Mouse (Mus musculus): Measurements from ENCODE around the gene Adam15. TPM values are rescaled to one million over a fixed set of nuclear protein-coding genes. Genes with fewer than 3 reads are reported as not detected.

Adam15 gene
- polyA plus RNA-seq, 1 experiment from 2014 or later, result 24.1 TPM

DNA sequence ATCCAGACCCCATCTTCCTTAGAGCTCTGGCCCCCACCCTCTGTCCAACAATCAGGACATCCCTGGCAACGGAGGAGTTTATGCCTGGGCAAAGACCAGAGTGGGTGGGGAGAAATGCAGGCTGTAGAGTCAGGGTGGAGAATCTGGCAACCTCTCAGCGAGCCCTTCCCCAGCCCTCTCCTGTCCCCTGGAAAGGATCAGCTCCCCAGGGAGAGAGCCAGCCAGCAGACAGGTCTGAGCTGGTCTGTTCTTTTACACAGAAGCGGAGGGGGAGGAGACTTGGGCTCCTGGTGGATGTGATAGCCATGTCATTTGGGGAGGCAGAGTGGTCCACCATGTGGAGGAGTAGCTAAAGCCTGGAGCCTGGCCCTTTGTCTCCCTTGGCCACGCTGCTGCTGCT lies 21.2 kb downstream of the Adam15 start:
- WGBS, result 13% methylated on average over 4 of the region's 4 CpGs
- no peaks in the 10 kb centered on the region; the same call in 1 of the 2 replicates for H3K27me3 ChIP-seq
- ATAC-seq, result no peak
- peak overlapping the region; percentile 34; the same call in 1 of the 2 replicates for H3K9ac ChIP-seq
- no peaks in the 10 kb centered on the region for H3K9me3 ChIP-seq (replicated peaks)
- peaks cover 7% of the 10 kb centered on the region for H3K36me3 ChIP-seq (ENCODE audit: poor library complexity, severe bottlenecking)
- H3K4me3 ChIP-seq, result no peak overlapping the region
- peaks cover 40% of the 10 kb centered on the region for H3K4me1 ChIP-seq
- H3K27ac ChIP-seq, result no peak overlapping the region
- H3K4me2 ChIP-seq, result no peak overlapping the region

GRCm38 (mm10) chr3:89327371-89327870 lies 22.4 kb downstream of the Adam15 start:
- no peak overlapping the region for H3K4me2 ChIP-seq
- H3K36me3 ChIP-seq (ENCODE audit: poor library complexity, severe bottlenecking), result no peaks in the 10 kb centered on the region
- no peak for ATAC-seq
- H3K4me1 ChIP-seq, result peaks cover 35% of the 10 kb centered on the region
- H3K27me3 ChIP-seq, result peaks cover 4% of the 10 kb centered on the region; the same call in 1 of the 2 replicates
- no peak overlapping the region for H3K9ac ChIP-seq
- 71% methylated on average over 9 of the region's 9 CpGs for WGBS
- H3K9me3 ChIP-seq (replicated peaks), result no peaks in the 10 kb centered on the region
- no peak overlapping the region for H3K4me3 ChIP-seq
- H3K27ac ChIP-seq, result no peak overlapping the region

DNA sequence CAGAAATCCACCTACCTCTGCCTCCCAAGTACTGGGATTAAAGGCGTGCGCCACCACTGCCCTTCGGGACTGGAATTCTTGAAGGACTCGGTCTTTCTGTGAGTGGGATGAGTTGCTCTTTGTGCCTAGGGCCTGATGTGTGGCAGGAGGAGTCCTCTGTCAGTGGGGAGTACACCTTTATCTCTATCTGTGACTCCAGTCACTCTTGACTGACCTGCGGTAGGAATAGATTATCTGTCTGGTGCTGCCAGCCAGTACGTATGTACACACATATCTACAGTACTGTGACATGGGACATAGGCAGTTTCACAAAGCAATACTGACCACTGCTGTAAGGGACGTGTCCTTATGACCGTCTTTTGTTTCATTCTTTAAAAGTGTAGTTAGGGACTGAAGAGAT lies 23.9 kb downstream of the Adam15 start:
- H3K9me3 ChIP-seq (replicated peaks), result no peaks in the 10 kb centered on the region
- no peak overlapping the region for H3K9ac ChIP-seq
- peaks cover 37% of the 10 kb centered on the region for H3K4me1 ChIP-seq
- H3K36me3 ChIP-seq (ENCODE audit: poor library complexity, severe bottlenecking), result no peaks in the 10 kb centered on the region
- no peak overlapping the region for H3K4me3 ChIP-seq
- ATAC-seq, result no peak
- no peak overlapping the region for H3K4me2 ChIP-seq
- H3K27me3 ChIP-seq, result peaks cover 16% of the 10 kb centered on the region
- H3K27ac ChIP-seq, result no peak overlapping the region
- 91% methylated on average over 8 of the region's 8 CpGs for whole genome bisulfite sequencing

GRCm38 (mm10) chr3:89322514-89323165 lies 27.2 kb downstream of the Adam15 start, which contains the start of gene Efna3:
Gene Efna3, minus strand, starts transcription at chr3:89322965.
- Histone ChIP-seq H3K27me3 (peaks cover 49% of the 10 kb centered on the region), H3K36me3 (ENCODE audit: poor library complexity, severe bottlenecking) (no peaks in the 10 kb centered on the region), H3K9me3 (replicated peaks) (no peaks in the 10 kb centered on the region), H3K4me3 (peak within 1 kb of the TSS; percentile 66), H3K4me1 (peaks cover 51% of the 10 kb centered on the region), H3K27ac (peak within 1 kb of the TSS; percentile 65), H3K9ac (peak within 1 kb of the TSS; percentile 79), H3K4me2 (peak within 1 kb of the TSS; percentile 91)
- WGBS, result under 1% methylated on average over 51 of the region's 53 CpGs
- peak; percentile 66 for ATAC-seq

DNA sequence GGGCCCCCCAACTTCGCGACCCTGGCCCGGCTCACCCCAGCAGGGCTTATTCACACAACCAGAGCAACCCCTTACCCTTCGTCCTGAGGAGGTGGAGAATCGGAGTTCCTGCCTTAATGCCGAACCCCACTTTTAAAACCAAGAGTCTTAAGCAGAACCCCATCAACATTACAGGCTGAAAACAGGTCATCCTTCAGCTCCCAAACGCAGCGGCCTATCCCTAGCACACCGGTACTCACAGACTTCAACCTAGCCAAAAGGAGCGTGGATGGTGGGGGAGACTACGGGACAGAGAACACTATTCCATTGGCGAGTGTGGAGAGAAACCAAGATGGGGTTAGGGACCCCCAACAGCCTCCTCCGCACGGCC lies 27.7 kb downstream of the Adam15 start:
- 0 out of 2 replicates have a peak, but pooled peaks have one; percentile 4 for ATAC-seq
- Histone ChIP-seq H3K36me3 (ENCODE audit: poor library complexity, severe bottlenecking) (no peaks in the 10 kb centered on the region), H3K27me3 (peaks cover 54% of the 10 kb centered on the region), H3K4me2 (peak overlapping the region; percentile 91), H3K9me3 (replicated peaks) (no peaks in the 10 kb centered on the region), H3K27ac (peak overlapping the region; percentile 65), H3K4me1 (peaks cover 55% of the 10 kb centered on the region), H3K9ac (peak overlapping the region; percentile 79), H3K4me3 (peak overlapping the region; percentile 66)
- under 1% methylated on average over 14 of the region's 14 CpGs for WGBS

DNA sequence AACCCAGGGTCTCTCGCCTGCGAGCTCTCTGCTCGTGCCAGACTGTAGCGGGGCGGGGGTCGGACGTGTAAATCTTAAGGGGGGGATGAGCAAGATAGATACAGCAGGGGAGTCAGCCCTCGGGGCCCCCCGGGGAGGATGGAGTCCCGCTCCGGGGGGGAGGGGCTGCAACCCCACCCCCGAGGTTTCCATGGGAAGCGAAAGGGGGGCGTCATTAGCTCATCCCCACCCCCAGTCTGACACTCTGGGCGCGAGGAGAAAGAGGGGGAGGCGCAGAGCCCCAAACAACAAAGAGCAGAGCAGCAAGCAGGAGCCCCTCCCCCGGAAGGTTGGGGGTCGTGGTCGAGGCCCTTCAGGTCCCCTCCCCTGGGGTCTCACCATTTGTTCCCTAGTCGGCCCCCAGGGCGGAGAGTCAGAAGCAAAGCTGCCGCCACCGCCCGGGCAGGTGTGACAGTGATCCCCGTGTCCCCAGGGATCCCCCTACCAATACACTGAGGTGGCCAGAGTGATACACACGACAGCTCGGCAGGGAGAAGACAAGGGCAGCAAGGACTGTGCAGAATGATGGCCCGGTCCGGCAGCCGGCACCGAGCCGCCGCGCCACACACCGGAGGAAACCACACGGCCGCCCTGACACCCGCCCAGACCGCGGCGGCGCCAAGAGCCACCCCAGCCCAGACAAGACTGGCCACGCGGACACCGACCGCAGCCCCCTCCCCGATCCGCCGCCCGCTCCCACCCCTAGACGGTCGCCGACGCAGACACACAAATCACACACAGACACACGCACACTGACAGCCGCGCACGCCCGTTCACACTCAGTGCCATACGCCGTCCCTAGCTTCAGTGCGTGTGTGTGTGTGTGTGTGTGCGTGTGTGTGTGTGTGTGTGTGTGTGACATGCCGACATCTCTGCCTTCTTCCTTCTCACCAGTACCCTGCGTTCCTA lies 28.3 kb downstream of the Adam15 start:
- H3K36me3 ChIP-seq (ENCODE audit: poor library complexity, severe bottlenecking), result no peaks in the 10 kb centered on the region
- H3K9me3 ChIP-seq (replicated peaks), result no peaks in the 10 kb centered on the region
- H3K27me3 ChIP-seq, result peaks cover 56% of the 10 kb centered on the region
- H3K9ac ChIP-seq, result peak overlapping the region; percentile 79
- peak; percentile 30 for ATAC-seq
- WGBS, result 1% methylated on average over 65 of the region's 66 CpGs
- H3K4me3 ChIP-seq, result peak overlapping the region; percentile 66
- peak overlapping the region; percentile 91 for H3K4me2 ChIP-seq
- H3K4me1 ChIP-seq, result peaks cover 60% of the 10 kb centered on the region
- H3K27ac ChIP-seq, result peak overlapping the region; percentile 65

- H3K27me3 ChIP-seq, result peaks cover 63% of the 10 kb centered on the region
Measured at GRCm38 (mm10) chr3:89320581-89321182, 29.1 kb downstream of the Adam15 start.

GRCm38 (mm10) chr3:89319591-89320350 lies 30.0 kb downstream of the Adam15 start:
- 5% methylated on average over 55 of the region's 58 CpGs for WGBS
- peak overlapping the region; percentile 79 for H3K9ac ChIP-seq
- H3K27ac ChIP-seq, result peak overlapping the region; percentile 31; the same call in 1 of the 2 replicates
- H3K27me3 ChIP-seq, result peaks cover 64% of the 10 kb centered on the region
- no peaks in the 10 kb centered on the region for H3K9me3 ChIP-seq (replicated peaks)
- no peaks in the 10 kb centered on the region for H3K36me3 ChIP-seq (ENCODE audit: poor library complexity, severe bottlenecking)
- peaks cover 77% of the 10 kb centered on the region for H3K4me1 ChIP-seq
- peak overlapping the region; percentile 66 for H3K4me3 ChIP-seq
- peak overlapping the region; percentile 91 for H3K4me2 ChIP-seq
- ATAC-seq, result no peak

More at GRCm38 (mm10) chr3:89320581-89321182, 29.1 kb downstream of the Adam15 start:
- under 1% methylated on average over 41 of the region's 41 CpGs for WGBS
- no peaks in the 10 kb centered on the region for H3K9me3 ChIP-seq (replicated peaks)
- 0 out of 2 replicates have a peak, but pooled peaks have one; percentile 9 for ATAC-seq
- peaks cover 68% of the 10 kb centered on the region for H3K4me1 ChIP-seq
- no peaks in the 10 kb centered on the region for H3K36me3 ChIP-seq (ENCODE audit: poor library complexity, severe bottlenecking)
- peak overlapping the region; percentile 79 for H3K9ac ChIP-seq
- H3K4me3 ChIP-seq, result peak overlapping the region; percentile 66
- H3K4me2 ChIP-seq, result peak overlapping the region; percentile 91
- H3K27ac ChIP-seq, result peak overlapping the region; percentile 65

DNA sequence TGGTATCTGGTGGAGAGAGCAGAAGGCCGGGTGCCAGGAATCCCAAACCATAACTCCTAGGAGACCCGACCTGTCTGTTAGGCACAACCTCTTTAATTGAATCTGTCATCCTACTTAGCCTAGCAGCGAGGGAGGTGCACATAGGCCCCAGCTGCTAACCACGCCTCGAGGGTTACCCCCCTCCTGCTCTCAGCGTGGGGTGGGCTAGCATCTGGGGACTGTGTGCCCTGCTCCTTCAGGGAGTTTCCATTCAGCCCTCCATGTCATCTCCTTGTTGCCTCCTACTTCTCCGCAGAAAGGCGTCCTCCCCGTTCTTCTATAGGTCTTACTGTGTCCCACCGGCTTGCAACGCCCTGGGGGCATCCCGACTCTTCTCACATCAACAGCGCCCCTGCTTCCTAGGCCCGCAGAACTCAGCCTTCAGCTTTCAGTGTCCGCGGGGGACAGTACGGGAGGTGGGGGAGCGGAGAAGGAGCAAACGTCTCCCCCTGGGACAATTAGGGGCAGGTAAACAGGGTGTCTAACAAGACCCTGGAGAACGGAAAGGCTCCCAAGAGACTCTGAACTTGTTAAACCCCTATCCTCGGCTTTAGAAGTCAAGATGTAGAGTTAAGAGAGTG lies 30.7 kb downstream of the Adam15 start:
- Histone ChIP-seq H3K9ac (peak overlapping the region; percentile 79; the same call in 1 of the 2 replicates), H3K27me3 (peaks cover 64% of the 10 kb centered on the region), H3K4me1 (peaks cover 78% of the 10 kb centered on the region), H3K4me3 (peak overlapping the region; percentile 66), H3K36me3 (ENCODE audit: poor library complexity, severe bottlenecking) (no peaks in the 10 kb centered on the region), H3K4me2 (peak overlapping the region; percentile 91), H3K9me3 (replicated peaks) (no peaks in the 10 kb centered on the region), H3K27ac (no peak overlapping the region)
- 11% methylated on average over 21 of the region's 21 CpGs for WGBS
- no peak for ATAC-seq

- peak overlapping the region; percentile 91; the same call in 1 of the 2 replicates for H3K4me2 ChIP-seq
- H3K4me1 ChIP-seq, result peaks cover 78% of the 10 kb centered on the region
- peaks cover 62% of the 10 kb centered on the region for H3K27me3 ChIP-seq
- H3K36me3 ChIP-seq (ENCODE audit: poor library complexity, severe bottlenecking), result no peaks in the 10 kb centered on the region
- 76% methylated on average over 8 of the region's 8 CpGs for WGBS
- H3K4me3 ChIP-seq, result no peak overlapping the region
- no peak overlapping the region for H3K27ac ChIP-seq
- no peak for ATAC-seq
- no peaks in the 10 kb centered on the region for H3K9me3 ChIP-seq (replicated peaks)
- no peak overlapping the region for H3K9ac ChIP-seq
Measured at GRCm38 (mm10) chr3:89318316-89318715, 31.5 kb downstream of the Adam15 start.

- H3K27ac ChIP-seq, result no peak overlapping the region
- H3K4me1 ChIP-seq, result peaks cover 69% of the 10 kb centered on the region
- H3K4me3 ChIP-seq, result no peak overlapping the region
- no peaks in the 10 kb centered on the region for H3K36me3 ChIP-seq (ENCODE audit: poor library complexity, severe bottlenecking)
- peaks cover 59% of the 10 kb centered on the region for H3K27me3 ChIP-seq
- no peak for ATAC-seq
- peak overlapping the region; percentile 27; the same call in 1 of the 2 replicates for H3K9ac ChIP-seq
- WGBS, result 61% methylated on average over 4 of the region's 6 CpGs
- H3K9me3 ChIP-seq (replicated peaks), result no peaks in the 10 kb centered on the region
- peak overlapping the region; percentile 56 for H3K4me2 ChIP-seq
Measured at GRCm38 (mm10) chr3:89317246-89317645, 32.5 kb downstream of the Adam15 start.
